Mouse (Mus musculus) myocyte (in vitro differentiated cells): ENCODE results near the gene Ercc1.

ENCODE experiments used
- CEBPB ChIP-seq: IDR thresholded peaks from 2 replicates; pipeline ENCODE4 v1.6.1; 2011; ENCODE audit warnings: mild to moderate bottlenecking, moderate library complexity; ENCODE audit not compliant: poor library complexity, insufficient read depth, severe bottlenecking
- E2F4 ChIP-seq: IDR thresholded peaks from one replicate; pipeline ENCODE4 v1.6.1; 2011; ENCODE audit warnings: mild to moderate bottlenecking, control low read depth, moderate library complexity; ENCODE audit not compliant: insufficient read depth
- MAX ChIP-seq: IDR thresholded peaks from one replicate; pipeline ENCODE4 v1.6.1; 2011; ENCODE audit warnings: low read depth, mild to moderate bottlenecking, control low read depth
- MYOD1 ChIP-seq, 3 experiments: IDR thresholded peaks; one replicate each; pipeline ENCODE4 v1.6.1; 2011; ENCODE audit warnings: control low read depth in 2 of 3, low read depth in 2 of 3, mild to moderate bottlenecking in 2 of 3, moderate library complexity in 1 of 3; ENCODE audit not compliant: insufficient read length in 2 of 3, control insufficient read depth in 1 of 3
- MYOG ChIP-seq, 3 experiments: IDR thresholded peaks; one replicate each; pipeline ENCODE4 v1.6.1; 2011; ENCODE audit warnings: control low read depth in 2 of 3, low read depth in 2 of 3, mild to moderate bottlenecking in 2 of 3; ENCODE audit not compliant: insufficient read length in 2 of 3, control insufficient read depth in 1 of 3, insufficient read depth in 1 of 3
- POLR2A ChIP-seq: IDR thresholded peaks from one replicate; pipeline ENCODE4 v1.6.1; 2011; ENCODE audit warnings: low read depth, mild to moderate bottlenecking, control low read depth, moderate library complexity; ENCODE audit not compliant: insufficient read length
- POLR2AphosphoS2 ChIP-seq: IDR thresholded peaks from one replicate; pipeline ENCODE4 v1.6.1; 2011; ENCODE audit warnings: low read depth, control low read depth; ENCODE audit not compliant: insufficient read length
- SRF ChIP-seq: IDR thresholded peaks from one replicate; pipeline ENCODE4 v1.6.1; 2011; ENCODE audit warnings: low read depth; ENCODE audit not compliant: control insufficient read depth, insufficient read length
- TCF12 ChIP-seq: IDR thresholded peaks from one replicate; pipeline ENCODE4 v1.6.1; 2011; ENCODE audit warnings: mild to moderate bottlenecking, control low read depth; ENCODE audit not compliant: poor library complexity, insufficient read depth, severe bottlenecking
- TCF3 ChIP-seq: IDR thresholded peaks from one replicate; pipeline ENCODE4 v1.6.1; 2011; ENCODE audit warnings: low read depth, control low read depth; ENCODE audit not compliant: insufficient read length
- USF1 ChIP-seq: IDR thresholded peaks from one replicate; pipeline ENCODE4 v1.6.1; 2011; ENCODE audit warnings: low read depth, mild to moderate bottlenecking, control low read depth, moderate library complexity

GRCm38 (mm10) chr7:19309884-19310641 is 34.5 kb upstream of the Ercc1 start, which contains the start of gene Fosb:
- peak; percentile 40 for TF ChIP-seq E2F4
- peak; percentile 52 for TF ChIP-seq POLR2A
- TF ChIP-seq MAX: no peak
- no peak for TF ChIP-seq MYOD1 (IDR thresholded peaks at IDR 0.05; ENCODE audit: control insufficient read depth in 1 of 3, insufficient read length in 2 of 3, low read depth in 2 of 3)
- TF ChIP-seq CEBPB: 0 out of 2 replicates have a peak, but pooled peaks have one; percentile 13
- TF ChIP-seq POLR2AphosphoS2: no peak
- TF ChIP-seq TCF3: no peak
- TF ChIP-seq USF1: no peak
- peak; percentile 98 for TF ChIP-seq SRF
- no peak for TF ChIP-seq MYOG (IDR thresholded peaks at IDR 0.05; ENCODE audit: control insufficient read depth in 1 of 3, insufficient read depth in 1 of 3, insufficient read length in 2 of 3, low read depth in 2 of 3)
- no peak for TF ChIP-seq TCF12
